Mouse (Mus musculus): ENCODE results near the gene Hivep3. TPM values are rescaled to one million over a fixed set of nuclear protein-coding genes. Genes with fewer than 3 reads are reported as not detected.

The Hivep3 gene
- total RNA-seq, 1 experiment from 2014 or later, result 3.3 TPM

DNA sequence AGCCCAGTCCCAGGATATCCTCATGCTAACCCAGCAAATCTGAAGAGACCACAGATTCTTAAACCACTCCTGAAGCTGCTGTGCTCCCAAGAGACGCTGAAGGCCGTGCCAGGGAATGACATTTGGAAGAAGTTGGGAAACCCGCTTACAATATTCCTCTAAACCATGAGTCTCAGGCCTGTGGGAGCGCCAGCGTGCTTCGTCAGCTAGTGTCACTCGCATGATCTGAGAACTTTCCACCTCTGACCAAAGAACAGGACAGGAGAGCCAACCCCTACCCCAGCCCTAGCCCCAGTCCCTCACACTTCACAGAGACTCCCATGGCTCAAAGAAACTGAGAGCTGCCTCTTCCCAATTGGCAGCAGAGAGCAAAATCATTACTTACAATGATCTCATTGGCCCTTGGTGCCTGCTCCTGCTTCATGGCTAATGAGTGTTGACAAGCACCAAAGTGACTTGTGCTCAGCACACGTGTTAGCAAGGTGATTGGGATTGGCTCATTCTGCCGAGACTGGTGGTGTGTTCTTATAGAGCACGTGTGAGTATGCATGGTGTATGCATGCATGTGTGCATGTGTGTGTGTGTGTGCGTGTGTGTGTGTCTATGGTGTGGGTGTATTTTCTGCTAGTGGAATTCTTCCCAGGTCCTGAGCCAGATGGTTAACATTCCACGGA is 247.6 kb downstream of the Hivep3 start:
- no peak for ATAC-seq (ENCODE audit: extremely low read depth, insufficient number of reproducible peaks, low FRiP score, poor library complexity, severe bottlenecking)

DNA sequence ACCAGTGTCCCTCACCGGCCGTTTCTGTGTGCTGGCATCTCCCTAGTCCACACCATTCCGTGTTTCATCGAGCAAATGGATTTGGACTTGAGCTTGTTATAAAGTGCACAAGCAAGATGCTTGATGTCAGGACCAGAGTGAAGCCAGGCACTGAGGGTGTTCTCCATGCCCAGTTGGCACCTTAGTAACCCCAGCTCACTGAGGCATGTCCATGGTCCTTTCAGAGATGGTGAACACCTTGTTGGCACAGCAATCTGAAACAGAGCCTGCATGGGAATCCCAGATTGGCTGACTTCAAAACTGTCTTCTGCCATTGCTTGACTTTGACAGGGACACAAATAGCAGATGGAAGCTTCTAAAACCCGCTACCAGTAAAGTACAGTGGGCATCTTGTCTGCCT is 252.5 kb downstream of the Hivep3 start:
- ATAC-seq (ENCODE audit: extremely low read depth, insufficient number of reproducible peaks, low FRiP score, poor library complexity, severe bottlenecking), result no peak

DNA sequence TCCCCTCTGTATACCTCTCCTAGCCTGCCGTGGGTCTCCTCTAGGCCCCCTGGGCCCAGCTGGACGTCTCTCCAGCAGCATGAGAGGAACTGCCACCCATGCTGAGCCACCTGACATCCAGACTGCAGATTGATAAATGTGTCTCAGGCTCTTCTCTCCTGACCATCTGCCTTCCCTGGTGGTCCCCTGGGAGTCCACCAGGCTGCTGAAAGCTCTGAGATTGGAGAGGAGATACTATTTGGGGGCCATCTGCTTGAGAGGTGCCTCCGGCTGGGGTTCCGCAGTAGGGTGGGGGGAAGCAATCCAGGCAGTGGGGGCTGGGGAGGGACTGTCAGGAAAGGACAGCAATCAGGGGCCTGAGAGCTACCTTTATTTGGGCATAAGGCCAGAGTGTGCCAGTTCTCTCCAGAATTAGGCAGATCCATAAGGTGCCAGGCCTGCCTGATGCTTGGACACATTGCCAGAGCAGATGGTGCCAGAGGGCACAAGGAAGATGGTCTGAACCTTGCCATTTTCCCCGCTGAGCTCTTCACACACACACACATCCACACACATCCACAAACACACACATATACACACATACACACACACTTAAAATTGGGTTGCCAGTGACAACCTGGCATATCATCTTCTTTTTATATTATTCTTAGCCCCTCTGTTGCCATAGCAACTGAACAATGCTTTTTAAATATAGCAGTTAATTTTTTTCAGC is 253.2 kb downstream of the Hivep3 start:
- ATAC-seq (ENCODE audit: extremely low read depth, insufficient number of reproducible peaks, low FRiP score, poor library complexity, severe bottlenecking), result no peak

DNA sequence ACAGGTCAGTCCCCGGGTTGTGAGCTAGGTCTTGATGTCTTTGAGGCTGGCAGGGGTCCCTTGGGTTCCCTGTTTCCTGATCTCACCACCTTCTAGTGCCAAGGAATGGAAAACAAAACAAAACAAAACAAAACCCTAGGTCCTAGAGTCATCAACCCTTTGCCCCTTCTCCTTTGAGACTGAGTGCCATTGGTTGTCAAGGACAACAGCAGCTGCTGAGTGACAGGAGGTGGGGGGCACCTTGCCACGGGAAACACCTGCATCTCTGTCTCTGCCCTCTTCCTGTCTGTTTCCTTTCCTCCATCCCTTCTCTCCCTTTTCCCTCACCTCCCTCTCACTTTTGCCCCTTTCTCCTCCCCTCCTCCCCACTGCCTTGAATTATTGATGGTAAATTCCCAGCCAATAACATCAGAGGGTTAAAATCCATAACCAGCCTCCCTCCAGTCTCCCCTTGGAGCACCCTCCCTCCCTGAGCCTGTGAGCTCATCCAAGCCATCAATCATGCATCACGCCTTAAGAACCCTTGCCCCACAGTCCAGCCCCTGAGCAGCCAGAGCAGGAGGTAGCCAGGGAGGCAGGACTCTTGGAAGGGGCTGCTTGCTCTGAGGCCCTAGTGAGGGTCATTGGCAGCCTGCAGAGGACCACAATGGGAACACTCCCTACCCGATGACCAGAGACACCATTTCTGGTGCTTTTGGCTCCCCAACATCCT is 253.9 kb downstream of the Hivep3 start:
- no peak for ATAC-seq (ENCODE audit: extremely low read depth, insufficient number of reproducible peaks, low FRiP score, poor library complexity, severe bottlenecking)

DNA sequence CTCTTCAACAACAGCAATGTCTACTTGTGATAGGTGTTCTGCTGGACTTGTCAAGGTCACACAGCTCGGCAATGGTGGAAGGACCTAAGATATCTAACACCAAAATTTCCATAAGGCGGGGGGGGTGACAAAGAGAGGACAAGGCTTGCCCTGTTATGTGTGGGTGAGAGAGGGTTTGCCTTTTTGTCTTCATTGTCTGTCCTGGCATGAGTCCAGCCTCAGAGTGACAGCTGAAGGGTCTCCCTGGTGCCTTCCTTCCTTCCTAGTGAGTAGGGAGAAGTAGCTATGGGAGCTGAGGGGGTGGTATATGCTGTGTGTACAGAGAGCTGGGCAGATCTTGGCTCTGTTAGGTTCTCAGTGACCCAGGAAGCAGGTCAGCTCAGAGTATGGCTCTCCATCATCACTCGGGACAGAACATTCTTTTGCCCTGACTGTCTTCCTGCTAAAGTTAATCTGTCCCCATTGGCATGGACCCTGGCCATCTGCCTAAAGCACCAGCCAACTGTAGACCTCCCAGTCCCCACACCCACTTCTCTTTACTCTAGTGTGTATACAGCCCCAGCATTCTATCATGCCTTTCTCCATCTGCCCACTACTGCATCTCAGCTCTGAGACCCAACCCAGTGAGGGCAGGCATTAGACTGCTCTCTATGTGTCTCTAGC is 255.6 kb downstream of the Hivep3 start:
- no peak for ATAC-seq (ENCODE audit: extremely low read depth, insufficient number of reproducible peaks, low FRiP score, poor library complexity, severe bottlenecking)

DNA sequence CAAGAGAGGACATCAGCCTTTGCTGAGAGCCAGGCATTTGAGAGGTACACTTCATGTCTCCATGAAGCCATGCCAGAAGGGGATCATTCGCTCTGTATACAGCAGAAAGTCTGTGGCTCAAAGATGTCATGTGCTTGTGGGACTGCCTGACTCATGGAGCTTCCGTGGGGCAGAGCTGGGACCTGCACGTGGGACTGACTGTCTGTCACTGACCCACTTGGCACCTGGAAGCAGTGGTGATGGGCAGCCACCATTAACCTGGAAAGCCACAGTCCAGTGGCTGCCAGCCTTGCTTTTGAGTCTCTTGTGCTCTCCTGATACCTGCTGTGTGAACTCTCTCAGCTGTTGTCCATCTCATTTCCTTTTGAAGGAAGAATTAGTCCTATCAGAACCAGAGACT is 256.8 kb downstream of the Hivep3 start:
- ATAC-seq (ENCODE audit: extremely low read depth, insufficient number of reproducible peaks, low FRiP score, poor library complexity, severe bottlenecking), result no peak

DNA sequence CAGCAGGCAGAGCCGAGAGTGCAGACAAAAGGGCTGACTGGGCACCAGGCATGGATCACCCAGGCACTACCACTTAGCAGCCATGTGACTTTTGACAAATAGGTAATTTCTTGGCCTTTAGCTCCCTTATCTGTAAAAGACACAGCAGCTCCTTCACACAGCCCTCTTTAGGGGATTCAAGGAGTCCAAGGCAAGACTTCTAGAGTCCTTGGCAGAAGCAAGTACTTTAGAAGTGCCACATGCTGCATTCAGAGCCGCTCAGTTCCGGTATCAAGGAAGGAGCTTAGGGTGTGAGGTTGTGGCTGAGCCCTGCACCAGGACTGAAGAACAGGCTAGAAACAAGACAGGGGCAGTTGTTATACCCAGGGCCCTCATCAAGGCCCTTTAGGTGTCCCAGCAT is 257.3 kb downstream of the Hivep3 start:
- ATAC-seq (ENCODE audit: extremely low read depth, insufficient number of reproducible peaks, low FRiP score, poor library complexity, severe bottlenecking), result no peak

DNA sequence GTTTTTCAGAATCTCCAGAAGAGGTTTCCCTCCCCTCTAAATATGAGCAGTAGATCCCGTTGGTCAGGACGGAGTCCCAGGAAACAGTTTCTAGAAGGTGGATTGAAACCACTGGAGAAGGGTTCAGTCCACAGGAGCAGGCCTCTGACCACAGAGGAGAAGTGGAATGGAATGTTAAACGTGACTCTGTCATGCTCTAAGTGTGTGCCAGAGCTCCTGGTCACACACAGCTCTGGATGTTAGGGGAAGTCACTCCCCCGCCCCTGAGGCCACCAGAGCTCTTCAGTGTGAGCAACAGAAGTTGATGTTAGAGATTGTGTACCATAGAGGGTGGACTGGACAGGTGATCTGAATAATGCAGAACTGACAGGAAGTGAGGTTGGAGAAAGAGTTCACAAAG is 258.2 kb downstream of the Hivep3 start:
- no peak for ATAC-seq (ENCODE audit: extremely low read depth, insufficient number of reproducible peaks, low FRiP score, poor library complexity, severe bottlenecking)

DNA sequence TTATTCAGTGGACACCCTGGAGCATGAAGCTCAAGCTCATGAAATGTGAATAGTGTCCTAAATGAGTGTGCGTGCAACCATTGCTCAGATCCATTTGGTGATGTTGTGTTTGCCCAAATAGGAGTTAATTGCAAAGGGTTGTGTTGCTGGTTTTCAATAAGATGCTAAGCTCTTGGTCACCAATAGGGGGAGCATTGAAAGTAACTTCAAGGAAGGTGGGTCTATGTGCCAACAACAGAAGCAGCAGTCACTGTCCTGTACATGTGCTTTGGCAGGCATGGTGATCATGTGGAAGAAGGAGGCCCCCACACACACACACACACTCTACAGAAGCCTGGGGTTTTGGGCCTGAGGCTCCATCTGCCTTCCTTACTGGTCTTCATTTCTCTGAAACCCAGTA is 262.8 kb downstream of the Hivep3 start:
- no peak for ATAC-seq (ENCODE audit: extremely low read depth, insufficient number of reproducible peaks, low FRiP score, poor library complexity, severe bottlenecking)

DNA sequence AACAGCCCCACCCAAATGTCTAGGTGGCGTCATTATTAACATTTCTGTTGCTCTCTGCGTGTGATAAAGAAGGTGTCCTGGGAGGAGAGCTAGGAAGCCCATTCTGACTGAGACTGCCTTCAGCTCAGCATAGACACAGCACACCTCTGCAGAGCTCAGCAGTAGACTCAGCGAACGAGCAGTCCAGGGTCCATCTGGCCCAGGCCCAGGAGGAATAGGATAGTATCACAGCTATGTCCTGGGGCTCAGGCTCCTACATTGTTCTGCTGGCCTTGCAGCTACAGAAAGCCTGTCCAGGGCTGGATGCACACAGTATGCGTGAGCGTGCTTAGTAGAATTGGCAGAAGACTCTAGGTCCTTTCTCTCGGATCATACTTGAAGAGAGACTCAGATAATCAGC is 263.8 kb downstream of the Hivep3 start:
- no peak for ATAC-seq (ENCODE audit: extremely low read depth, insufficient number of reproducible peaks, low FRiP score, poor library complexity, severe bottlenecking)

DNA sequence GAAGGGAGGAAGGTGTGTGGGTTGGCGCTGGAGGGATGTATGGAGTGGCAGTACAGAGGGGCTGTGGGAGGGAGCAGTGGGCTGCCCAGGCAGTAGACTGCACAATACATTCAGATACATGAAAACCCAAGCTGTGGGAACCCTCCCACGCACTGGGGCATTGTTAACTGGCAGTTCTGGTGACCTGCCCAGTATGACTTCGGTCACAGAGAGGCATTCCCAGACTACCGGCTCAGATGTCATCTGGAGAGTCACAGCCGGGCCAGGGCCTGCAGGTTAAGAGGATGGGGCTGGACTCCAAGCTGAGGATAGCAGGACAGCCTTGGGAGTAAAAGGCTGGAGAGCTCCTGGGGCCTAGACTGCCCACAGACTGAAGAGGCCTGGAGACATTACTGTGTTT is 265.3 kb downstream of the Hivep3 start:
- ATAC-seq (ENCODE audit: extremely low read depth, insufficient number of reproducible peaks, low FRiP score, poor library complexity, severe bottlenecking), result no peak

DNA sequence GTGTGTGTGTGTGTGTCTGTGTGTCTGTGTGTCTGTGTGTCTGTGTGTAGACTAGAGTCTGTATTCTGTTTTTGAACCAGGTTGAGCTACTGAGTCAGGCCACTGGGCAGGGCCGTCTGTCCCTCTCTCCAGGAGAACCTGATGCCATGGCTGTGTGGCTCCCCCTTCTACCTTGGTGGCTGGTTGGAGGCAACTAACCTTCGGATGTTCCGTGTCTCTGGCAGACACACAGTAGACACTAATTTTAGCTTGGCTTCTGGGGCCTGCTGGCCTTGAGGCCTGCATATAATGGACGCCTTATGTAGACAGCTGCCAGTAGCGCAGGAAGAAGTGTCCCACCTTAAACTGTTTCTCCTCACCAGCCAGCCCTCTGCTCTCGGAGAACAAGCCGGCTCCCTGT is 267.3 kb downstream of the Hivep3 start:
- ATAC-seq (ENCODE audit: extremely low read depth, insufficient number of reproducible peaks, low FRiP score, poor library complexity, severe bottlenecking), result no peak

DNA sequence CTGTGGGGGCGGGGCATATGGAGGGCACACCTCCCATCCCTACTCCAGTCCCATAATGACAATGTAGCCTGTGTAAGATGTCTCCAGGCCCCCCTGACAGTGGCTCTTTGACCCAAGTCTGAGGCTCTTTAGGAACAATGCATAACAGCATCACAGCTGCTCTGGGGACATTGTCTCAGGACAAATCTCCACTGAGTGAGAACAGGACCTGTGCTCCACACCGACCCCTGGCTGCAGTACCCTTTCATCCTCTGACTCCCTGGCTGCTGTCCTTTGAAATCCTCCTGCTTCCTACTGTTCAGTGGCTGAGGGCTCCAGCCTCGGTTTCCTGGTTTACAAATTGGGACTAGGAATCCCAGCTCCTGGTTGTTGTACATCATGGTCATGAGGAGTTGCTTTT is 269.4 kb downstream of the Hivep3 start:
- ATAC-seq (ENCODE audit: extremely low read depth, insufficient number of reproducible peaks, low FRiP score, poor library complexity, severe bottlenecking), result no peak

DNA sequence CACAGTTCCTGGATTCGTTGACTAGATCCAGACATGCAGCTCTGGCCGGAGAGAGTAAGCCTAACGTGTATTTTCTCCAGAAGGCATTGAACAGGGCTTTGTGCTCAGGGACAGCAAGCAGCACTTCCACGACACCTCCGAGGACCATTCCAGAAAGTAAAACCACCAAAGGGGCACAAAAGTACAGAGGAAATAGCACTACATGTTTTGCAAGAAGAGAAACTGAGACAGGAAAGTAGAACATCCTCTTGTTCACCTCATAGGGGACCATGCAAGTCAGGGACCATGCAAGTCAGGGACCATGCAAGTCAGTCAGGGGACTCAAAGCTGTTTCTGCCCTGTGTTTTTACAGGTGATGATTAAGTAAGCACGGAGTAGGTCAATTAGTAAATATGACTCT is 272.5 kb downstream of the Hivep3 start:
- no peak for ATAC-seq (ENCODE audit: extremely low read depth, insufficient number of reproducible peaks, low FRiP score, poor library complexity, severe bottlenecking)

DNA sequence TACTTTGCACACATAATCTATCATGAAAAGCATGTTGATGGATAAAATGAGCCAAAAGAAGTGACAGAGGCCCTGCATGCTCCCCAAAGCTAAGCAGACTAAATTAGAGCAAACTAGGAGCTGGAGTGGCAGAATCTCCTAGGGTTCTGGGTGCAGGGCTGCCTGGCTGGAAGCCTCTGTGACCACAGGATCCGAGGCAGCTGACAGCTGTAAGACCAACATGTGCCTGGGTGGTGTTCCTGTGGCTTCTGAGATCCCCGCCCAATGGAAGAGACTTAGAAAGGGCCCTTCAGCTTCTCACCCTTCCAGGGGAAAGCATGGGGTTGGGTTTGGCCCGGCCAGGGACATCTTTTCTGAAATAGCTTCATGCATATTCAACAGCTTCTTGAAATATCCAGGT is 274.3 kb downstream of the Hivep3 start:
- no peak for ATAC-seq (ENCODE audit: extremely low read depth, insufficient number of reproducible peaks, low FRiP score, poor library complexity, severe bottlenecking)

DNA sequence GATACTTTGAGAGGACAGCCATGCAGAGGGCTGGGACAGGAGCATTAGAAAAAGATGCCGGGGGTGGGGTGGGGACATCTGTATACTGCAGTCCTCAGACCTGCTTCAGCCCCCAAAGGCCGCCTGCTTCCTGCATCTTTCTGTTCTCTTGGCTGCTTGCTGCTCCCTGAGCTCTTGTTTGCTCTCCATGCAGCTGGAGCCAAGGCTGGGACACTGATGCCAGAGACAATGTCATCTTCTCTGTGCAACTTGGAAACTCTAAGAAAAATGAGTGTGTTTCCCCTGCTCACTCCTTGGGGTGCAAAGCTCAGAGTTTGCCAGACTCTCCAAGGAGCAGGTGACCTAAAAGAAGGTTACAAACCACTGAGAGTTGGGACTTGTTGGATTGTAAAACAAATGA is 275.6 kb downstream of the Hivep3 start:
- ATAC-seq (ENCODE audit: extremely low read depth, insufficient number of reproducible peaks, low FRiP score, poor library complexity, severe bottlenecking), result no peak

DNA sequence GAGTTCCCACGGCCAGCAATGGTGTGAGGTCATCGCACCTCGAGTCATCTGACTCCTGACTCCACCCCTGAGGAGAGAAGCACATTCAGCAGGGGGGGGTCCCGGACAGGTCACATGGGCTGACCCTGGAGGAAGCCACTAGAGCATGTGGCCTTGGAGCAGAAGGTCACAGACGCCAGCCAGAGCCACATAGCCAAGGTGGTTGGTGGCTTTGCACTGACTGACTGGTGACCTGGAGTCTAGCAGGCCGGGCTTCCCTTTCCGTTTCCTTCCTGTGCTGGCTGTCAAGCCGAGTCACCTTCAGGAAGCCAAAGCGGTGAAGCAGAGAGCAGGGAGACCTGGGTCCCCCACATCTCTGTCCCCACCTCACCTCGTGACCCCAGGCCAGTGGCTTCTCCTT is 278.2 kb downstream of the Hivep3 start:
- no peak; the same call in 1 of the 2 replicates for ATAC-seq (ENCODE audit: extremely low read depth, insufficient number of reproducible peaks, low FRiP score, poor library complexity, severe bottlenecking)

DNA sequence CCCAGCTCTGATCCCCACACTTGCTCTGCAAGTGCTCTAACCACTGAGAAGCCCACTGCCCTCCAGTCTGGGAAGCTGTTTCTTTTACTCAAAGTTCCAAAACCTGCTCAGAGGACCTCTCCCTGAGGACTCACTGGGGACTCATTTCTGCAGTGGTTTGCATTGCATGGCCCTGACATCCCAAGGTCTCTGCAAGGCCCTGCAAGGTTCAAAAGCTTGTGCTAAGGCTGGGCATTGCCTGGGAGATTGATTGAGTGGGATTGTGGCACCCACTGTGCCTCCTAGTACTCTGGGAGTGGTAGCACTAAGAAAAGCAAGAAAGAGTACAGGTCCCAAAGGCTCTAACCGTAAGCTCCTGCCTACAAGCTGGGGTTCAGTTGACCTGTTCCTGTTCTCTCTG is 279.3 kb downstream of the Hivep3 start:
- ATAC-seq (ENCODE audit: extremely low read depth, insufficient number of reproducible peaks, low FRiP score, poor library complexity, severe bottlenecking), result no peak

DNA sequence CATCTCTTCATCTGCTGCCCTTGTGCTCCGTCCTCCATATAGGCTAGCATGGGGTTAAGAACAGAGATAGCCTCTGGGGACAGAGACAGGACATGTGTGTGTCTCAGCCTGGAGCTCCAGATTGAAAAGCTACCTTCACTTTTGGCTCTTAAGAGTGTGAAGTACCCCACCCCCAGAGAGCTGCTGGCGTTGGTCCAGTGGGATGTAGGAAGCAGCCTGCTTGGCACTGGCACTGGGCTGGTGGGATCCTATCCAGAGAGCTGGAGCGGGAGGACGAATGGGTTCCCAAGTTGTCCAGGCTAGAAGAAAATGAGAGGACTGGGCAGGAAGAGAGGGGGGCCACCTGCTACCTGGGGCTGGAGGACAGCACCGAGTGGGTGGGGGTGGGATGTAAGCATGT is 284.8 kb downstream of the Hivep3 start:
- ATAC-seq (ENCODE audit: extremely low read depth, insufficient number of reproducible peaks, low FRiP score, poor library complexity, severe bottlenecking), result no peak

DNA sequence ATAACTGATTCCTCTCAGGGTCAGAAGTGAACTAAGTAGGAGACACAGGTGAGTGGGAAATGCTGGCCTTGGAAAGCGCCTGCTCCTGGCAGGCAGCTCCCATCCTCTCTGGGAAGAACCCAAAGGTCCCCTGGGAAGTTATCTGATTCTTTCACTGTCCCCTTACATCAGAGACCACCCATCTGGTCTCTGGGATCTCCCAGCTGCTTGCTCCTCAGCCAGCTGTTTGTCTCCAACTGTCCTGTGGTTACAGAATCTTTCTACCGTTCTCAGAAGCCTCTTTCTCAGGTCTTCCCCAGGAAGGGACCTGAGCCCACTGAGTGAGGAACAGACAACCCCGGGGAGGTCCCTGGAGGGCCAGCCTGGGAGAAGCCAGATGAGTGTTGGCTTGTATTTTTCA is 288.8 kb downstream of the Hivep3 start:
- no peak for ATAC-seq (ENCODE audit: extremely low read depth, insufficient number of reproducible peaks, low FRiP score, poor library complexity, severe bottlenecking)

All from neutrophil, adult 5-6 weeks (primary cell).